Mouse (Mus musculus) erythroblast, embryonic 14.5 days (primary cell): ENCODE results near the gene Syn2.

Experiments
- GATA1 ChIP-seq: IDR thresholded peaks from 2 replicates; pipeline ENCODE4 v1.6.1; 2012; ENCODE audit warnings: low read length, inconsistent platforms, mixed read lengths
- TAL1 ChIP-seq: IDR thresholded peaks from 3 replicates; pipeline ENCODE4 v1.6.1; 2012; ENCODE audit warnings: low read length, inconsistent platforms, mixed read lengths

GRCm38 (mm10) chr6:115255171-115255570 lies 120.5 kb downstream of the Syn2 start:
- TF ChIP-seq GATA1 (no peak), TAL1 (no peak)
